Mouse (Mus musculus) heart, postnatal 4 days (tissue): ENCODE results near the gene 1700012B09Rik. TPM values are rescaled to one million over a fixed set of nuclear protein-coding genes. Genes with fewer than 3 reads are reported as not detected.

Experiments used
- DNase-seq: peaks from one replicate; pipeline ENCODE4 v3.0.0; 2021
- total RNA-seq, 2 experiments: library from RNA; stranded (reverse); gene quantifications; 2 replicates each; pipeline ENCODE4 v1.2.3; 2021

1700012B09Rik gene
- total RNA-seq, 2 experiments from 2014 or later, result not detected

DNA sequence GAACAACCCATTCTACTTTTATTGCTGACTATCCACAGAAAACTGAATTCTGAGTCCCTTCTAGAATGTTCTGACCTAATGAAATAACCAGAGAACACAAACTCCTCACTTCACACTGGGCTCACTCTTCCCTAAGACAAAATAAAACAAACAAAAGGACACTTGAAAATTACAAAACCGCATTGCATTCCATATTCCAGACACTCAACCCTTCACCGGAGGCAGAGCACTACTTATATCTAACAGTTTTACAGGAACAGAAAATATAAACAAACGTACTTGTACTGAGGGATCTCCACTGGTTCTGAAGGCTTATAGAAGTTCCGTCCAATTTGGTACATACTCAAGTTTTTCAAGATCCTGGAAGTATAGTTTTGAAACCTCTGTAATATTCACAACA lies 42.5 kb downstream of the 1700012B09Rik start:
- no peak for DNase-seq

DNA sequence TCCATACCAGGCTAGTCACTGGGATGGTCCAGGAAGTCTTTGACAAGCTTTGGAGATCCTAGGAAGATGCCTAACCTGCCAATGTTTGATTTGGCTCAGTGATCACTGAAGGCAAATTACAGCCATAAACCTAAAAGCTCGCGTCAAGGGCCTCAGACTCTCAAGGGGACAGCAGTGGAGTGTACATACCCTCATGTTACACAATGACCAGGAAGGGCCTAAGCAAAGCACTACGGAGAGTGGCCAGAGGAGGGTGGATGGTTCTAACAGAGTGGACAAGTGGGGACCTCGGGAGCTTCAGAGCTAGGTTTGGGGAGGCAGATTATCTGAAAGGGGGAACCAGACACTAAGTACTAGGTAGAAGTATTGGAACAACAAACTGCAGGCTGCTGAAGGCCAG lies 44.2 kb downstream of the 1700012B09Rik start:
- no peak for DNase-seq

- DNase-seq, result no peak
Observed at GRCm38 (mm10) chr9:14726005-14726404, 44.8 kb downstream of the 1700012B09Rik start.

DNA sequence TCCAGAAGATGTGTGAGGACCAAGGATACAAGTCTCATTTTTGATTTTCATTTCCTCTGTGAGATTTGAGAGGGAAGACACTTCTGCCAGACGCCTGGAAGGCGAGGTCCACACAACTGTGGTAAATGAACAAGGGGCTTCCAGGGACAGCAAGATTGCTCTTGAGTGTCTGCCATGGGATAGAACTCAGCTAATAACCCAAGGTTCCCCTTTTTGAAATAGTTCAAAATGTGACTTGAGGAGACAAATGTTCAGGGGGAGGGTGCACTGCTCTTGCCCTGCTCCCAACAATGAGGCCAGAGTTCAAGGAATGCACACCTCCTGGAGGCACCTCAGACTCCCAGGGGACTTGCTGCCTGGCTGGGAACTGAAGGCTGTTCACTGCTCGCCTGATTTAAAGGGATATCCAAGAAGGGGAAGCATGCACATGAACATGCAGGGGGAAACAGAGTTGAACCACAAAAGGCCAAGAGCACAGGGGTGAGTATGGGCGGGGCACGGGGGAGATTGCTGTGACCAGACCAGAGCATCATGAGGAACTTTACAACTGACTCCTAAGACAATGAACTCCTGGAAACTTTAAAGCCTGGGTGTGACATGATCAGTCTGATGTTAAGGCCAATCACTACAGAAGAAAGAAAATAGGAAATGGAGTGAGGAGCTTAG lies 45.9 kb downstream of the 1700012B09Rik start:
- DNase-seq, result no peak

DNA sequence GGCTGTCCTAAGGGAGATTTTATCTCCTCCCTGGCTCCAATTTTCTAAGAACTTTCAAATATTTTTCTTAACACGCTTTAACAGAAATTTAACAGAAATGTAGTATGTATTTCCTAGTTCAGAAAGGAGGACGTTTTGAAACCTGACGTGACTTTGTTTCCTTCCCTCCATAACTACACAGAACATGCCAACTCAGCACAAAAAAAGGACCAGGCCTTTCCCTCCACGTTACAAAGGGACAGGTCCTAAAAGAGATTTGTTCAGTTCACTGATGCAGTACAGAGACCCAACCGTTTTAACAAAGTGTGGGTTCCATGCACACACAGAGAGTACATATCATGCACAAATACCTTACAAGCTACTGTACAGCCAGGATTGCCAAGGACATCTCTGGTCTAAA lies 49.2 kb downstream of the 1700012B09Rik start:
- no peak for DNase-seq

GRCm38 (mm10) chr9:14720384-14720783 lies 50.4 kb downstream of the 1700012B09Rik start:
- no peak for DNase-seq

GRCm38 (mm10) chr9:14718332-14718691 lies 52.5 kb downstream of the 1700012B09Rik start:
- DNase-seq, result no peak

GRCm38 (mm10) chr9:14717689-14718331 lies 53.0 kb downstream of the 1700012B09Rik start:
- peak; percentile 47 for DNase-seq

GRCm38 (mm10) chr9:14715258-14715657 lies 55.6 kb downstream of the 1700012B09Rik start:
- no peak for DNase-seq

- DNase-seq, result no peak
Observed at GRCm38 (mm10) chr9:14710910-14711309, 59.9 kb downstream of the 1700012B09Rik start.

Other genes starting within 250 kb of the 1700012B09Rik start
- gene Amotl1, start 126.0 kb downstream of the 1700012B09Rik start, total RNA-seq, result 10 to 100 TPM; 60.5 TPM
- gene Piwil4, start 30.3 kb downstream of the 1700012B09Rik start, total RNA-seq, result not detected
- gene Fut4, start 18.6 kb downstream of the 1700012B09Rik start, total RNA-seq, result under 1 TPM; 0.91 to 0.95 TPM
- 10 to 100 TPM; 16.6 to 21.9 TPM for gene Mre11a, start 13.6 kb upstream of the 1700012B09Rik start, total RNA-seq
- 10 to 100 TPM; 11.3 to 12.7 TPM for gene Ankrd49, start 13.8 kb upstream of the 1700012B09Rik start, total RNA-seq
- not detected for gene Gpr83, start 89.2 kb upstream of the 1700012B09Rik start, total RNA-seq
- gene Izumo1r, start 132.9 kb upstream of the 1700012B09Rik start, total RNA-seq, result not detected